Mouse (Mus musculus) midbrain, embryonic 15.5 days (tissue): ENCODE data around the gene Snx32. TPM values are rescaled to one million over a fixed set of nuclear protein-coding genes. Genes with fewer than 3 reads are reported as not detected.

ENCODE experiments used
- ATAC-seq: fragments of 200-750 bp; cut with Nextera tagmentation; replicated peaks from 2 replicates; pipeline ENCODE4 v1.8.0; 2017; ENCODE audit warnings: moderate TSS enrichment
- H3K27ac ChIP-seq: fragments of 300-500 bp; sonication (generic); 2 replicates; pipeline ENCODE4 v1.5.1; 2015; ENCODE audit warnings: mild to moderate bottlenecking, inconsistent platforms
- H3K27me3 ChIP-seq: fragments of 300-500 bp; sonication (generic); replicated peaks from 2 replicates; pipeline ENCODE4 v1.6.1; 2015; ENCODE audit warnings: inconsistent platforms
- H3K36me3 ChIP-seq: fragments of 300-500 bp; sonication (generic); replicated peaks from 2 replicates; pipeline ENCODE4 v1.6.1; 2015; ENCODE audit warnings: inconsistent platforms
- H3K4me1 ChIP-seq: fragments of 300-500 bp; sonication (generic); 2 replicates; pipeline ENCODE4 v1.6.1; 2015; ENCODE audit warnings: inconsistent platforms
- H3K4me2 ChIP-seq: fragments of 300-500 bp; sonication (generic); 2 replicates; pipeline ENCODE4 v1.6.1; 2015; ENCODE audit warnings: inconsistent platforms, mild to moderate bottlenecking, moderate library complexity
- H3K4me3 ChIP-seq: fragments of 300-500 bp; sonication (generic); 2 replicates; pipeline ENCODE4 v1.5.1; 2015; ENCODE audit warnings: mild to moderate bottlenecking, inconsistent platforms
- H3K9ac ChIP-seq: fragments of 300-500 bp; sonication (generic); 2 replicates; pipeline ENCODE4 v1.6.1; 2015; ENCODE audit warnings: mild to moderate bottlenecking, inconsistent platforms
- H3K9me3 ChIP-seq: fragments of 300-500 bp; sonication (generic); 2 replicates; pipeline ENCODE4 v1.6.1; 2016; ENCODE audit warnings: inconsistent platforms
- WGBS: fragments of 180-500 bp; shearing (Covaris S2); methylation state at CpG from one replicate; pipeline ENCODE4 v1.1.7; 2015; ENCODE audit warnings: mixed read lengths; 5-methylcytosine and 5-hydroxymethylcytosine counted together
- polyA plus RNA-seq: library from polyadenylated mRNA; unstranded; fragments of >200 nt; fragmentation: Nextera tagmentation; extraction: Ambion mirVana; gene quantifications from 2 replicates; pipeline ENCODE4 v1.2.1, GENCODE M21; 2015

Snx32 gene
- polyA plus RNA-seq, result 106 and 111 TPM in 2 replicates

GRCm38 (mm10) chr19:5510031-5511026 is at the start of gene Snx32:
TSS of gene Snx32 (minus strand) at chr19:5510538.
- no peaks in the 10 kb centered on the region for H3K27me3 ChIP-seq
- peak; percentile 99 for ATAC-seq
- no peaks in the 10 kb centered on the region for H3K9me3 ChIP-seq
- H3K36me3 ChIP-seq, result no peaks in the 10 kb centered on the region
- H3K4me1 ChIP-seq, result peaks cover 28% of the 10 kb centered on the region
- WGBS, result 3% methylated on average over 47 of the region's 47 CpGs
- H3K9ac ChIP-seq, result peak within 1 kb of the TSS; percentile 62
- H3K4me2 ChIP-seq, result peak within 1 kb of the TSS; percentile 86
- peak within 1 kb of the TSS; percentile 81 for H3K27ac ChIP-seq
- peak within 1 kb of the TSS; percentile 59 for H3K4me3 ChIP-seq

- Histone ChIP-seq H3K4me3 (peak overlapping the region; percentile 36), H3K4me1 (peaks cover 17% of the 10 kb centered on the region), H3K9me3 (no peaks in the 10 kb centered on the region), H3K9ac (peak overlapping the region; percentile 23; the same call in 1 of the 2 replicates), H3K27ac (no peak overlapping the region), H3K36me3 (no peaks in the 10 kb centered on the region), H3K4me2 (peak overlapping the region; percentile 74), H3K27me3 (peaks cover 83% of the 10 kb centered on the region)
- no peak for ATAC-seq
- WGBS, result under 1% methylated on average over 69 of the region's 69 CpGs
Observed at GRCm38 (mm10) chr19:5559631-5560456, 49.5 kb upstream of the Snx32 start.

GRCm38 (mm10) chr19:5559229-5559628 is 48.9 kb upstream of the Snx32 start:
- no peak for ATAC-seq
- H3K4me2 ChIP-seq, result peak overlapping the region; percentile 74; the same call in 1 of the 2 replicates
- 16% methylated on average over 8 of the region's 8 CpGs for WGBS
- no peaks in the 10 kb centered on the region for H3K9me3 ChIP-seq
- no peak overlapping the region for H3K27ac ChIP-seq
- H3K27me3 ChIP-seq, result peaks cover 81% of the 10 kb centered on the region
- H3K4me3 ChIP-seq, result peak overlapping the region; percentile 36
- H3K9ac ChIP-seq, result no peak overlapping the region
- peaks cover 17% of the 10 kb centered on the region for H3K4me1 ChIP-seq
- no peaks in the 10 kb centered on the region for H3K36me3 ChIP-seq

GRCm38 (mm10) chr19:5558770-5559169 is 48.4 kb upstream of the Snx32 start:
- Histone ChIP-seq H3K4me3 (no peak overlapping the region), H3K27ac (no peak overlapping the region), H3K4me1 (peaks cover 17% of the 10 kb centered on the region), H3K27me3 (peaks cover 76% of the 10 kb centered on the region), H3K9me3 (no peaks in the 10 kb centered on the region), H3K36me3 (no peaks in the 10 kb centered on the region), H3K4me2 (no peak overlapping the region), H3K9ac (no peak overlapping the region)
- WGBS, result 61% methylated on average over 8 of the region's 8 CpGs
- no peak for ATAC-seq

GRCm38 (mm10) chr19:5558169-5558568 is 47.8 kb upstream of the Snx32 start:
- 31% methylated on average over 7 of the region's 7 CpGs for WGBS
- no peaks in the 10 kb centered on the region for H3K9me3 ChIP-seq
- no peak overlapping the region for H3K9ac ChIP-seq
- no peak overlapping the region for H3K4me2 ChIP-seq
- H3K4me3 ChIP-seq, result no peak overlapping the region
- H3K27me3 ChIP-seq, result peaks cover 71% of the 10 kb centered on the region
- no peak overlapping the region for H3K27ac ChIP-seq
- peaks cover 17% of the 10 kb centered on the region for H3K4me1 ChIP-seq
- no peak for ATAC-seq
- H3K36me3 ChIP-seq, result no peaks in the 10 kb centered on the region

- Histone ChIP-seq H3K4me1 (no peaks in the 10 kb centered on the region), H3K4me3 (no peak overlapping the region), H3K9ac (no peak overlapping the region), H3K27ac (no peak overlapping the region), H3K27me3 (peaks cover 32% of the 10 kb centered on the region), H3K4me2 (no peak overlapping the region), H3K36me3 (no peaks in the 10 kb centered on the region), H3K9me3 (no peaks in the 10 kb centered on the region)
- no peak for ATAC-seq
- 82% methylated on average over 14 of the region's 14 CpGs for WGBS
Observed at GRCm38 (mm10) chr19:5554212-5554611, 43.9 kb upstream of the Snx32 start.

- Histone ChIP-seq H3K4me3 (no peak overlapping the region), H3K9me3 (no peaks in the 10 kb centered on the region), H3K27ac (no peak overlapping the region), H3K27me3 (peaks cover 27% of the 10 kb centered on the region), H3K36me3 (no peaks in the 10 kb centered on the region), H3K4me2 (no peak overlapping the region), H3K4me1 (no peaks in the 10 kb centered on the region), H3K9ac (no peak overlapping the region)
- ATAC-seq, result no peak
- 63% methylated on average over 8 of the region's 8 CpGs for WGBS
Observed at GRCm38 (mm10) chr19:5553802-5554201, 43.5 kb upstream of the Snx32 start.

- ATAC-seq, result no peak
- no peaks in the 10 kb centered on the region for H3K4me1 ChIP-seq
- WGBS, result 85% methylated on average over 4 of the region's 4 CpGs
Observed at GRCm38 (mm10) chr19:5547471-5548056, 37.2 kb upstream of the Snx32 start.

GRCm38 (mm10) chr19:5544031-5544430 is 33.7 kb upstream of the Snx32 start:
- no peak for ATAC-seq

More at GRCm38 (mm10) chr19:5547471-5548056, 37.2 kb upstream of the Snx32 start:
- Histone ChIP-seq H3K9me3 (no peaks in the 10 kb centered on the region), H3K27ac (no peak overlapping the region), H3K4me2 (no peak overlapping the region), H3K9ac (no peak overlapping the region), H3K4me3 (no peak overlapping the region), H3K36me3 (no peaks in the 10 kb centered on the region), H3K27me3 (no peaks in the 10 kb centered on the region)

GRCm38 (mm10) chr19:5543362-5543761 is 33.0 kb upstream of the Snx32 start:
- Histone ChIP-seq H3K27me3 (no peaks in the 10 kb centered on the region), H3K36me3 (no peaks in the 10 kb centered on the region), H3K4me3 (no peak overlapping the region), H3K9ac (no peak overlapping the region), H3K4me1 (no peaks in the 10 kb centered on the region), H3K4me2 (no peak overlapping the region), H3K27ac (no peak overlapping the region), H3K9me3 (no peaks in the 10 kb centered on the region)
- ATAC-seq, result no peak
- WGBS, result 89% methylated on average over 9 of the region's 9 CpGs

More at GRCm38 (mm10) chr19:5544031-5544430, 33.7 kb upstream of the Snx32 start:
- WGBS, result 60% methylated on average over 11 of the region's 11 CpGs
- Histone ChIP-seq H3K4me1 (no peaks in the 10 kb centered on the region), H3K27me3 (no peaks in the 10 kb centered on the region), H3K9ac (no peak overlapping the region), H3K9me3 (no peaks in the 10 kb centered on the region), H3K4me2 (no peak overlapping the region), H3K27ac (no peak overlapping the region), H3K4me3 (no peak overlapping the region), H3K36me3 (no peaks in the 10 kb centered on the region)

- H3K27ac ChIP-seq, result no peak overlapping the region
- no peaks in the 10 kb centered on the region for H3K27me3 ChIP-seq
- H3K9ac ChIP-seq, result no peak overlapping the region
- H3K4me1 ChIP-seq, result no peaks in the 10 kb centered on the region
- no peaks in the 10 kb centered on the region for H3K9me3 ChIP-seq
- no peak overlapping the region for H3K4me2 ChIP-seq
- 68% methylated on average over 8 of the region's 8 CpGs for WGBS
- ATAC-seq, result no peak
- H3K36me3 ChIP-seq, result no peaks in the 10 kb centered on the region
- no peak overlapping the region for H3K4me3 ChIP-seq
Observed at GRCm38 (mm10) chr19:5538786-5539185, 28.4 kb upstream of the Snx32 start.

GRCm38 (mm10) chr19:5532520-5532919 is 22.2 kb upstream of the Snx32 start:
- Histone ChIP-seq H3K27me3 (no peaks in the 10 kb centered on the region), H3K36me3 (no peaks in the 10 kb centered on the region), H3K9ac (no peak overlapping the region), H3K4me1 (peaks cover 15% of the 10 kb centered on the region), H3K4me3 (no peak overlapping the region), H3K27ac (no peak overlapping the region), H3K4me2 (no peak overlapping the region), H3K9me3 (no peaks in the 10 kb centered on the region)
- WGBS, result 76% methylated on average over 8 of the region's 8 CpGs
- ATAC-seq, result no peak
